Mouse (Mus musculus) small intestine, adult 2 months (tissue): ENCODE measurements around the gene Ythdf1. TPM values are rescaled to one million over a fixed set of nuclear protein-coding genes. Genes with fewer than 3 reads are reported as not detected.

Experiments
- H3K27ac ChIP-seq: fragments of 200-500 bp; 2 replicates; pipeline ENCODE4 v1.5.1; 2012; ENCODE audit warnings: low read depth, low read length, control low read depth, inconsistent platforms; ENCODE audit not compliant: insufficient read depth
- H3K27me3 ChIP-seq: fragments of 200-500 bp; 2 replicates; pipeline ENCODE4 v1.6.1; 2012; ENCODE audit warnings: mild to moderate bottlenecking, moderate library complexity, low read length, inconsistent platforms; ENCODE audit not compliant: control insufficient read depth, insufficient read depth
- H3K36me3 ChIP-seq: fragments of 200-500 bp; 2 replicates; pipeline ENCODE4 v1.6.1; 2012; ENCODE audit warnings: mild to moderate bottlenecking, low read length, control low read depth, inconsistent platforms; ENCODE audit not compliant: control insufficient read depth, insufficient read depth
- H3K4me1 ChIP-seq: fragments of 200-500 bp; 2 replicates; pipeline ENCODE4 v1.6.1; 2012; ENCODE audit warnings: low read length, inconsistent platforms, mixed read lengths; ENCODE audit not compliant: control insufficient read depth, insufficient read depth, insufficient read length
- H3K4me3 ChIP-seq: fragments of 200-500 bp; 2 replicates; pipeline ENCODE4 v1.5.1; 2012; ENCODE audit warnings: low read depth, mild to moderate bottlenecking, control low read depth, inconsistent platforms, low read length, moderate library complexity
- CTCF ChIP-seq: fragments of 200-500 bp; IDR thresholded peaks from 2 replicates; pipeline ENCODE4 v1.5.1; 2012; ENCODE audit warnings: low read depth, mild to moderate bottlenecking, control low read depth, inconsistent platforms, low read length, moderate library complexity, mixed read lengths; ENCODE audit not compliant: insufficient replicate concordance, insufficient read length; ENCODE audit errors: extremely low read depth
- POLR2A ChIP-seq: fragments of 200-500 bp; IDR thresholded peaks from 2 replicates; pipeline ENCODE4 v1.6.1; 2012; ENCODE audit warnings: low read depth, mild to moderate bottlenecking, control low read depth, inconsistent platforms, low read length, moderate library complexity
- WGBS: fragments of 180-500 bp; shearing (Covaris S2); methylation state at CpG from one replicate; pipeline ENCODE4 v1.1.7; 2018; 5-methylcytosine and 5-hydroxymethylcytosine counted together
- polyA plus RNA-seq: library from polyadenylated mRNA; depleted of rRNA; stranded (reverse); fragments of >200 nt; gene quantifications from 2 replicates; pipeline ENCODE4 v1.2.3, GENCODE M21; 2012

Ythdf1 gene
- polyA plus RNA-seq, 1 experiment = 12.0 TPM

- Histone ChIP-seq H3K4me1 (no peaks in the 10 kb centered on the region), H3K27ac (no peak overlapping the region), H3K27me3 (no peaks in the 10 kb centered on the region), H3K36me3 (peaks cover 37% of the 10 kb centered on the region), H3K4me3 (no peak overlapping the region)
- 46% methylated on average over 5 of the region's 5 CpGs for WGBS
- TF ChIP-seq POLR2A = no peak
- TF ChIP-seq CTCF = no peak
Measured at GRCm38 (mm10) chr2:180905556-180906221, 15.1 kb downstream of the Ythdf1 start.

GRCm38 (mm10) chr2:180904435-180905208 is 16.1 kb downstream of the Ythdf1 start:
- no peaks in the 10 kb centered on the region for H3K4me1 ChIP-seq
- H3K4me3 ChIP-seq = no peak overlapping the region
- WGBS = 92% methylated on average over 18 of the region's 18 CpGs
- TF ChIP-seq POLR2A = no peak
- TF ChIP-seq CTCF = no peak
- peaks cover 29% of the 10 kb centered on the region for H3K36me3 ChIP-seq
- no peaks in the 10 kb centered on the region for H3K27me3 ChIP-seq
- no peak overlapping the region for H3K27ac ChIP-seq

GRCm38 (mm10) chr2:180902086-180902485 is 18.7 kb downstream of the Ythdf1 start:
- TF ChIP-seq POLR2A = no peak
- TF ChIP-seq CTCF = no peak
- Histone ChIP-seq H3K4me3 (no peak overlapping the region), H3K36me3 (peaks cover 24% of the 10 kb centered on the region), H3K4me1 (no peaks in the 10 kb centered on the region), H3K27me3 (no peaks in the 10 kb centered on the region), H3K27ac (no peak overlapping the region)
- 43% methylated on average over 2 of the region's 2 CpGs for WGBS

- Histone ChIP-seq H3K27ac (no peak overlapping the region), H3K36me3 (no peaks in the 10 kb centered on the region), H3K4me1 (peaks cover 3% of the 10 kb centered on the region), H3K27me3 (peaks cover 21% of the 10 kb centered on the region), H3K4me3 (no peak overlapping the region)
- 74% methylated on average over 6 of the region's 6 CpGs for WGBS
- TF ChIP-seq CTCF (no peak), POLR2A (no peak)
Measured at GRCm38 (mm10) chr2:180897857-180898256, 22.9 kb downstream of the Ythdf1 start.

GRCm38 (mm10) chr2:180896819-180897625 is 23.7 kb downstream of the Ythdf1 start:
- Histone ChIP-seq H3K27ac (no peak overlapping the region), H3K36me3 (no peaks in the 10 kb centered on the region), H3K4me3 (no peak overlapping the region), H3K4me1 (peaks cover 3% of the 10 kb centered on the region), H3K27me3 (peaks cover 29% of the 10 kb centered on the region)
- TF ChIP-seq POLR2A (no peak), CTCF (no peak)
- 70% methylated on average over 15 of the region's 15 CpGs for WGBS

DNA sequence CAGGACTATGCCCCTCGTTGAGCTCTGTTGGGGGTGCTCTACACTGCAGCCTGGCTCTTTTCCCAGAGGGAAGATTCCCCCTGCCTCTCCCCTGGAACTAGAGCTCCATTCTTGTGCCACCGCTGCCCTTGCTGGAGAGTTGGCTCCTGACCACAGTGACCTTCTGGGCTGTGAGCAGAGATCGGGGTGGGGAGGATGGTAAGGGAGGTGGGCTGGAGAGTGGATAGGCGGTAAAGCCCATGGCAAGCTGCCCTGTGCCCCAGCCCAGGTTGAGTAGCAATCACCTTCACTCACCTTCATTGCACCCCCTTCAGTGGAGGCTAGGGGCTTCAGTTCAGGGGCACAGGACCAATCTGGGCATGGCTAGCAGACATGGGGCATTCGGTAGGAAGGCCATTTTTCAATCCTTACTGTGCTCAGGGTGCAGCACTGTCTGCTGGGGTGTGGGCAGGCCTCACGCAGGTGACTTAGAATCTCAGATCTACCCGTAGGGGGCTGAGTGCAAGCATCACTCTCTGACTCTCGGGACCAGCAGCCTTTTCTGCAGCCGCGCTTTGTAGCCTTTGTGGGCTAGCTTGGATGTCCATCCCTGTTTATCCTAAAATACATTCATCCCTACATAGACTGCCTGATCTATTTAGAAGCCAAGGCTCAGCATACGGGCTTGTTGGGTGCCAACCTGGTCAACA is 24.8 kb downstream of the Ythdf1 start:
- WGBS = 66% methylated on average over 11 of the region's 11 CpGs
- Histone ChIP-seq H3K4me3 (no peak overlapping the region), H3K27me3 (peaks cover 38% of the 10 kb centered on the region), H3K4me1 (peaks cover 3% of the 10 kb centered on the region), H3K27ac (no peak overlapping the region), H3K36me3 (no peaks in the 10 kb centered on the region)
- TF ChIP-seq POLR2A (no peak), CTCF (no peak)
